Mouse (Mus musculus) lung, postnatal 4 days (tissue): ENCODE data around the gene Pold1.

ENCODE experiments used
- DNase-seq, 2 experiments: peaks; one replicate each; pipeline ENCODE4 v3.0.0; 2021

The Pold1 gene

GRCm38 (mm10) chr7:44576333-44576844 lies 27.7 kb upstream of the Pold1 start:
- no peak for DNase-seq

GRCm38 (mm10) chr7:44572956-44573484 lies 24.4 kb upstream of the Pold1 start:
- no peak for DNase-seq

GRCm38 (mm10) chr7:44572213-44572701 lies 23.6 kb upstream of the Pold1 start, which contains the start of gene Napsa:
Napsa (plus strand) TSS chr7:44572380.
- peak; percentile 74 to 81 for DNase-seq

- DNase-seq: no peak
Observed at GRCm38 (mm10) chr7:44571811-44572210, 23.2 kb upstream of the Pold1 start.

GRCm38 (mm10) chr7:44570989-44571388 lies 22.3 kb upstream of the Pold1 start:
- no peak for DNase-seq

GRCm38 (mm10) chr7:44568803-44569202 lies 20.2 kb upstream of the Pold1 start:
- no peak for DNase-seq

GRCm38 (mm10) chr7:44565414-44565813 lies 16.8 kb upstream of the Pold1 start:
- DNase-seq: no peak

GRCm38 (mm10) chr7:44564486-44564885 lies 15.8 kb upstream of the Pold1 start:
- DNase-seq: no peak

GRCm38 (mm10) chr7:44563284-44563683 lies 14.6 kb upstream of the Pold1 start:
- peak in 1 of 2 experiments; percentile 59 for DNase-seq

GRCm38 (mm10) chr7:44560435-44561400 lies 12.1 kb upstream of the Pold1 start:
- peak; percentile 61 to 84 for DNase-seq

GRCm38 (mm10) chr7:44557629-44558028 lies 9.0 kb upstream of the Pold1 start:
- no peak for DNase-seq

- DNase-seq: peak; percentile 98
Observed at GRCm38 (mm10) chr7:44553826-44554225, 5.2 kb upstream of the Pold1 start, which contains the start of gene Nr1h2. Nr1h2 (minus strand) TSS chr7:44553951.

GRCm38 (mm10) chr7:44553196-44553764 lies 4.6 kb upstream of the Pold1 start:
- peak; percentile 89 to 91 for DNase-seq

- DNase-seq: no peak
Observed at GRCm38 (mm10) chr7:44552141-44552908, 3.7 kb upstream of the Pold1 start.

- peak in 1 of 2 experiments; percentile 23 for DNase-seq
Observed at GRCm38 (mm10) chr7:44551731-44552130, 3.1 kb upstream of the Pold1 start.

- peak in 1 of 2 experiments; percentile 24 for DNase-seq
Observed at GRCm38 (mm10) chr7:44551301-44551700, 2.7 kb upstream of the Pold1 start.

- DNase-seq: no peak
Observed at GRCm38 (mm10) chr7:44550409-44550678, 1.7 kb upstream of the Pold1 start.

GRCm38 (mm10) chr7:44549621-44550408 lies 1.2 kb upstream of the Pold1 start:
- no peak for DNase-seq

- peak in 1 of 2 experiments; percentile 23 for DNase-seq
Observed at GRCm38 (mm10) chr7:44547725-44548124, 924 bp downstream of the Pold1 start.

GRCm38 (mm10) chr7:44547041-44547440 lies 1.6 kb downstream of the Pold1 start:
- no peak for DNase-seq

- no peak for DNase-seq
Observed at GRCm38 (mm10) chr7:44546274-44546673, 2.4 kb downstream of the Pold1 start.

- DNase-seq: no peak
Observed at GRCm38 (mm10) chr7:44543071-44543470, 5.6 kb downstream of the Pold1 start.
